Mouse (Mus musculus): Measurements from ENCODE around the gene Slc4a11. TPM values are rescaled to one million over a fixed set of nuclear protein-coding genes. Genes with fewer than 3 reads are reported as not detected.

The Slc4a11 gene
- polyA plus RNA-seq (2015; fragmentation: Nextera tagmentation; extraction: Ambion mirVana) = 0.47 and 2.6 TPM in 2 replicates

GRCm38 (mm10) chr2:130697153-130697810 lies at the start of gene Slc4a11:
Slc4a11 (minus strand) TSS chr2:130697519.

GRCm38 (mm10) chr2:130667559-130667958 lies 29.8 kb downstream of the Slc4a11 start, which contains the start of gene Itpa:
Itpa (plus strand) TSS chr2:130667610.

DNA sequence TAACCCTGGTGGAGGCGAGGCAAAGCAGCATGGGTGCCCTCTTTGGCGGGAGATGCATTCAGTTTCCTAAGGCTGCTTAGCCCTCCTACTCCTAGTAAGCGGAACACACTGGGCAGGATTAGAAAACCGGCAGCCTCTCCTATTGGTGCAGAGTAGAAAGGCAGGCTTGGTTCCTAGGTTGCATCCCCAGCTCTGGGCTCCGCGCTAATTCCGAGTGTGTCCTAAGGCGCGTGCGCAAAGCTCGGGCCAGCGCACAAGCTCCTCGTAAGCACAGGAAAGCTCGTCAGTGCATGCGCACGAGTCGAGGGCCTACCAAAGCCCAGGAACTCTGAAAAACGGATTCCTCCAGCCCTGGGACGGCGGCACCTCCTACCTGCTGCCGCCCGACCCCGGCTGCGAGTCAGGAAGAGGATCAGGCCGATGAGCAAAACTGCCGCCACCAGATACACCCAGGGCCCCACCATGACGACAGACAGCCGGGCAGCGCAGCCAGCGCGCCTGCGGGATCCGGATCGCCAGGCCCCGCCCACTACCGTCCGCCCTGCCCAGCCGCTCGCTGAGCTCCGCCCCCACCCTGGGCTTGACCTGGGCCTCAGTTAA lies 33.1 kb downstream of the Slc4a11 start, which contains the start of gene Ddrgk1:
Gene Ddrgk1 (minus strand): TSS at position 558 of the 600 bp plus-strand sequence.

DNA sequence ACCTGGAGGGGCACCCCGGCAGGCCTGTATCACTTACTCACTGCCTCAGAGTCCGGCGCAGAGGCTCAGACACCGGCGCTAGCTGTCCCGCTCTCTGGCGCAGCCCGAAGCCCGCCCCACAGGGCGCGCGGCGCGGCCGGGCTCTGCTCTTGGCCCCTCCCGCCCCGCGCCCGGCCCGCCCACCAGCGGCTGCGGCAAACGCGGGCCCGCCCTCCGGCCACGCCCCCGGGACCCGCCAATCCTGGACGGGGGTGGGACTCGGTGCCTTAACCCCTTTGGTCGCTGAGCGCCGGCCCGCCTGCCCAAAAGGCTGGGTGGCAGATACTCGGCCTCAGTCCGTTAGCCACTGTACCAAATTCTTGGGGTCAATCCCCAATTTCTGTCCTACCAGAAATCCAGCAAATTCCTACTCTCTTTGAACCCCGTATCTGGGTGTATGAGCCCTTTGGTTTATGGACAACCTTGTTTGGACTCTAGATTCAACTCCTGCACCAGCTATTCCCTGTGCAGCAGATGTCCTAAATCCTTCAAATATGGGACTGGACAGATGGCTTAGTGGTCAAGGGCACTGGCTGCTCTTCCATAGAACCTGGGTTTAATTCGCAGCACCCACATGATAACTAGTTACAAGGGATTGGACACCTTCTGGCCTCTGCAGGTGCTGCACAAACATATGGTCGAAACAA lies 54.5 kb downstream of the Slc4a11 start, which contains the start of gene Lzts3:
Gene Lzts3 (minus strand): TSS at position 120 of the 686 bp plus-strand sequence.

Other genes with a start within 250 kb of the Slc4a11 start
- 81.1 and 88.3 TPM in 2 replicates for gene Ptpra, start 247.2 kb downstream of the Slc4a11 start, polyA plus RNA-seq (2015; fragmentation: Nextera tagmentation; extraction: Ambion mirVana)
- gene Mrps26, start 133.8 kb downstream of the Slc4a11 start, polyA plus RNA-seq (2015; fragmentation: Nextera tagmentation; extraction: Ambion mirVana) = 69.6 and 92.3 TPM in 2 replicates
- 0.25 and 0.28 TPM in 2 replicates for gene Oxt, start 121.3 kb downstream of the Slc4a11 start, polyA plus RNA-seq (2015; fragmentation: Nextera tagmentation; extraction: Ambion mirVana)
- not detected in 2 replicates for gene Avp, start 115.0 kb downstream of the Slc4a11 start, polyA plus RNA-seq (2015; fragmentation: Nextera tagmentation; extraction: Ambion mirVana)
- gene Fastkd5, start 67.5 kb downstream of the Slc4a11 start, polyA plus RNA-seq (2015; fragmentation: Nextera tagmentation; extraction: Ambion mirVana) = 5.9 and 7.2 TPM in 2 replicates
- gene Ubox5, start 67.5 kb downstream of the Slc4a11 start, polyA plus RNA-seq (2015; fragmentation: Nextera tagmentation; extraction: Ambion mirVana) = 5.8 and 7.4 TPM in 2 replicates
- gene Lzts3, start 54.7 kb downstream of the Slc4a11 start, polyA plus RNA-seq (2015; fragmentation: Nextera tagmentation; extraction: Ambion mirVana) = 1.9 and 3.1 TPM in 2 replicates
- 107 and 142 TPM in 2 replicates for gene Ddrgk1, start 32.9 kb downstream of the Slc4a11 start, polyA plus RNA-seq (2015; fragmentation: Nextera tagmentation; extraction: Ambion mirVana)
- 117 and 163 TPM in 2 replicates for gene Itpa, start 29.9 kb downstream of the Slc4a11 start, polyA plus RNA-seq (2015; fragmentation: Nextera tagmentation; extraction: Ambion mirVana)
- gene 4930402H24Rik, start 208.9 kb upstream of the Slc4a11 start, polyA plus RNA-seq (2015; fragmentation: Nextera tagmentation; extraction: Ambion mirVana) = 16.4 and 17.2 TPM in 2 replicates
- gene Atrn, start 209.0 kb upstream of the Slc4a11 start, polyA plus RNA-seq (2015; fragmentation: Nextera tagmentation; extraction: Ambion mirVana) = 4.8 and 5.7 TPM in 2 replicates